Mouse (Mus musculus) neural tube, embryonic 10.5 days (tissue): ENCODE data around the gene Ndufaf3.
A peak's percentile ranks its signal among the peaks of the same experiment; 100 is the strongest.

Source experiments
- DNase-seq: peaks from one replicate; pipeline ENCODE4 v3.0.0-alpha.2; 2017; ENCODE audit warnings: low spot score; ENCODE audit errors: extremely low spot score

Gene Ndufaf3

GRCm38 (mm10) chr9:108573774-108574690 lies 6.8 kb upstream of the Ndufaf3 start:
- peak; percentile 71 for DNase-seq

GRCm38 (mm10) chr9:108572321-108572720 lies 5.1 kb upstream of the Ndufaf3 start:
- DNase-seq: no peak

- DNase-seq: no peak
Measured at GRCm38 (mm10) chr9:108571401-108571973, 4.3 kb upstream of the Ndufaf3 start.

GRCm38 (mm10) chr9:108570207-108570896 lies 3.1 kb upstream of the Ndufaf3 start:
- peak; percentile 75 for DNase-seq

GRCm38 (mm10) chr9:108569381-108570206 lies 2.4 kb upstream of the Ndufaf3 start, which contains the start of gene Dalrd3:
Gene Dalrd3 (plus strand): TSS chr9:108569886.
- peak; percentile 91 for DNase-seq

- DNase-seq: no peak
Measured at GRCm38 (mm10) chr9:108568511-108568921, 1.3 kb upstream of the Ndufaf3 start.

GRCm38 (mm10) chr9:108567931-108568419 lies 741 bp upstream of the Ndufaf3 start:
- DNase-seq: no peak

GRCm38 (mm10) chr9:108565881-108566814 lies 1.1 kb downstream of the Ndufaf3 start:
- no peak for DNase-seq

GRCm38 (mm10) chr9:108564131-108564530 lies 3.1 kb downstream of the Ndufaf3 start:
- no peak for DNase-seq

- no peak for DNase-seq
Measured at GRCm38 (mm10) chr9:108563671-108564070, 3.6 kb downstream of the Ndufaf3 start.

- peak; percentile 95 for DNase-seq
Measured at GRCm38 (mm10) chr9:108560227-108560841, 6.9 kb downstream of the Ndufaf3 start, which contains the start of gene Impdh2. Gene Impdh2 (plus strand): TSS chr9:108560286.

GRCm38 (mm10) chr9:108559169-108559568 lies 8.1 kb downstream of the Ndufaf3 start:
- no peak for DNase-seq

- no peak for DNase-seq
Measured at GRCm38 (mm10) chr9:108546875-108547274, 20.4 kb downstream of the Ndufaf3 start.

- no peak for DNase-seq
Measured at GRCm38 (mm10) chr9:108545986-108546385, 21.2 kb downstream of the Ndufaf3 start.

GRCm38 (mm10) chr9:108540846-108541245 lies 26.4 kb downstream of the Ndufaf3 start:
- no peak for DNase-seq

- no peak for DNase-seq
Measured at GRCm38 (mm10) chr9:108531496-108531895, 35.7 kb downstream of the Ndufaf3 start.

- DNase-seq: no peak
Measured at GRCm38 (mm10) chr9:108530954-108531353, 36.3 kb downstream of the Ndufaf3 start.

- DNase-seq: no peak
Measured at GRCm38 (mm10) chr9:108525400-108525799, 41.8 kb downstream of the Ndufaf3 start.

GRCm38 (mm10) chr9:108523341-108523740 lies 43.9 kb downstream of the Ndufaf3 start:
- no peak for DNase-seq
